Mouse (Mus musculus) forebrain, embryonic 11.5 days (tissue): ENCODE measurements at regions not wholly inside any gene's neighbourhood (a gene's known extent, or its start where the extent isn't known, plus 50 kb on each side); places are given as distances from the start of the nearest gene placed in this dataset.

Experiments used
- ATAC-seq: fragments of 200-750 bp; cut with Nextera tagmentation; replicated peaks from 2 replicates; pipeline ENCODE4 v1.8.0; 2017; ENCODE audit warnings: moderate TSS enrichment; ENCODE audit not compliant: low FRiP score
- DNase-seq: peaks from one replicate; pipeline ENCODE4 v3.0.0-alpha.2; 2017; ENCODE audit warnings: low spot score
- H3K27ac ChIP-seq: fragments of 300-500 bp; sonication (generic); 2 replicates; pipeline ENCODE4 v1.5.1; 2014; ENCODE audit warnings: low read depth, low read length
- H3K27me3 ChIP-seq: fragments of 300-500 bp; sonication (generic); 2 replicates; pipeline ENCODE4 v1.6.1; 2014; ENCODE audit warnings: mild to moderate bottlenecking, low read length, mixed read lengths; ENCODE audit not compliant: control insufficient read depth, insufficient read depth
- H3K36me3 ChIP-seq: fragments of 300-500 bp; sonication (generic); 2 replicates; pipeline ENCODE4 v1.6.1; 2014; ENCODE audit warnings: mild to moderate bottlenecking, low read length, moderate library complexity, mixed read lengths; ENCODE audit not compliant: control insufficient read depth, insufficient read depth
- H3K4me1 ChIP-seq: fragments of 300-500 bp; sonication (generic); replicated peaks from 2 replicates; pipeline ENCODE4 v1.6.1; 2014; ENCODE audit warnings: low read length, mixed read lengths; ENCODE audit not compliant: control insufficient read depth, insufficient read depth
- H3K4me2 ChIP-seq: fragments of 300-500 bp; sonication (generic); 2 replicates; pipeline ENCODE4 v1.6.1; 2014; ENCODE audit warnings: low read depth, mild to moderate bottlenecking, low read length, moderate library complexity, mixed read lengths; ENCODE audit not compliant: severe bottlenecking
- H3K4me3 ChIP-seq: fragments of 300-500 bp; sonication (generic); 2 replicates; pipeline ENCODE4 v1.5.1; 2014; ENCODE audit warnings: low read depth, low read length
- H3K9ac ChIP-seq: fragments of 300-500 bp; sonication (generic); 2 replicates; pipeline ENCODE4 v1.6.1; 2014; ENCODE audit warnings: low read length
- H3K9me3 ChIP-seq: fragments of 300-500 bp; sonication (generic); 2 replicates; pipeline ENCODE4 v1.6.1; 2016; ENCODE audit warnings: low read length, mixed read lengths; ENCODE audit not compliant: control insufficient read depth
- whole genome bisulfite sequencing: fragments of 180-500 bp; shearing (Covaris S2); extraction: QIAGEN DNeasy Blood & Tissue Kit; methylation state at CpG from one replicate; pipeline ENCODE4 v1.1.7; 2014; 5-methylcytosine and 5-hydroxymethylcytosine counted together

DNA sequence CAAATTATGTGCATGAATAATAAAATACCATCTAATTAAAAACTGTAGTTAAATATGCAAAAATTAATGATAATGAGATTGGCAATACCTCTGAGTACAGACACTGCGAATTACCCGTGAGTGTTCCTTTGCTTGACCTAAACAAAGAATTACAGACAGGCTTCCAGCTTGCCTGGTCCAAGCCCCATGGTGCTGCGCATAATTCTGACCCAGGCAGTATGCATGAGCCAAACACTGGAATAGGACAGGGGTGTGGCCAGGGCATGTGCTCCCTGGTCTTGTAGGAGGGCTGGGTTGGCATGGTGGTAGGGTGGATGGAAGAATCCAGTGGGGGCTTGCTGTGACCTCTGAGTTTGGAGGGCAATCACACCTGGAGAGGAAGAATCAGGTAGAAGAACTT lies 172.8 kb upstream of the Irx3 start:
- WGBS: 65% methylated on average over 3 of the region's 3 CpGs
- ATAC-seq (no peak), DNase-seq (no peak)
- H3K9me3 ChIP-seq: no peaks in the 10 kb centered on the region
- H3K4me2 ChIP-seq: peak overlapping the region; percentile 16; the same call in 1 of the 2 replicates
- H3K27me3 ChIP-seq: no peaks in the 10 kb centered on the region; the same call in 1 of the 2 replicates
- H3K4me1 ChIP-seq: no peaks in the 10 kb centered on the region
- H3K4me3 ChIP-seq: no peak overlapping the region
- no peak overlapping the region for H3K27ac ChIP-seq
- H3K36me3 ChIP-seq: no peaks in the 10 kb centered on the region
- H3K9ac ChIP-seq: no peak overlapping the region

DNA sequence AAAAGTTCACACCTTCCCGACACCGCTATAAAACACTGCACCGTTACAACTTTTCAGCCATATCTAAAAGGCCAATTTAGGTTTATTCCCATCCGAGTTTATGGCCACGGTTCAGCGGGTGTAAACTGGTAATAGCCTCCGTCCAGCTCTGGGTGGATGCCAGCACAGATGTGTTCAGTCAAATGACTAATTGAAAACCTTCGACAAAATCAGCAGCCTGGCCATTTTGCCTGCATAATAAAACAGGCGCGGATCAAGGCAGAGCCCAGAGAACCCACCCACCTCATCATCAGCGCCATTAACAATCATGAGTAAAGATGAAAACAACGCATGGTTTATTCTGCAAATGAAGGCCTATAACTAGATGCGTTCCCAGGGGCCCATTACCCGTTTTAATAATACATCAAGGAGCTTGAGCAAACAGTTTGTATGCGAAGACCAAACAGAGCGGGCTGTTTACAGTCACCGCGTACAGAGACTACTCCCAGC lies 172.1 kb upstream of the Irx3 start:
- Histone ChIP-seq H3K9ac (no peak overlapping the region), H3K36me3 (no peaks in the 10 kb centered on the region), H3K27ac (no peak overlapping the region), H3K4me1 (no peaks in the 10 kb centered on the region), H3K27me3 (no peaks in the 10 kb centered on the region; the same call in 1 of the 2 replicates), H3K9me3 (no peaks in the 10 kb centered on the region), H3K4me2 (no peak overlapping the region), H3K4me3 (no peak overlapping the region)
- ATAC-seq (peak; percentile 61; the same call in 1 of the 2 replicates), DNase-seq (no peak)
- 56% methylated on average over 18 of the region's 18 CpGs for WGBS

DNA sequence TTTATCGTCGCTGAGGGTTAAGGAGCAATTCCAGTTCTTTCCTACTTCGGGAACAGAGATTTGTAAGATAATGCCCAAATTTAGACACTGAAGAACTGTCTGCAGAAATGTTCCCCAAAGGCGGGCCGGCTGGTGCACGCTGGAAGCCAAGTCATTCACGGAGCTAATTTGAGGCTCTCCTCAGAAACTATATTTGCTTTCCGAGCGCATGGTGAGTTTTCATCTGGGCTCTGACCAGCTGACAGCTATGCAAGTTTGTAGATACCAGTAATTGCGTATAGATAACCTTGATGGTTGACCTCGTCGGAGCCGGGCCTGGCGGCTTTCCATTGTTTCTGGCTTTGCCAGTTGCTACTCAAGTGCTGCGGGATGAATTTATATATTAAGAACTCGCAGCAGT lies 165.5 kb upstream of the Irx3 start:
- ATAC-seq: no peak
- WGBS: 81% methylated on average over 16 of the region's 16 CpGs
- no peak overlapping the region for H3K27ac ChIP-seq

GRCm38 (mm10) chr8:91966891-91967370 lies 165.1 kb upstream of the Irx3 start:
- Histone ChIP-seq H3K27me3 (no peaks in the 10 kb centered on the region), H3K9me3 (no peaks in the 10 kb centered on the region), H3K27ac (no peak overlapping the region), H3K4me3 (no peak overlapping the region), H3K4me2 (no peak overlapping the region), H3K4me1 (no peaks in the 10 kb centered on the region), H3K36me3 (no peaks in the 10 kb centered on the region), H3K9ac (no peak overlapping the region)
- DNase-seq (no peak), ATAC-seq (no peak)
- 59% methylated on average over 19 of the region's 19 CpGs for WGBS

More for the DNA sequence above, 165.5 kb upstream of the Irx3 start:
- H3K4me1 ChIP-seq: no peaks in the 10 kb centered on the region
- H3K36me3 ChIP-seq: no peaks in the 10 kb centered on the region
- no peak overlapping the region for H3K9ac ChIP-seq
- H3K4me3 ChIP-seq: no peak overlapping the region
- H3K4me2 ChIP-seq: no peak overlapping the region
- no peak for DNase-seq
- H3K27me3 ChIP-seq: no peaks in the 10 kb centered on the region
- no peaks in the 10 kb centered on the region for H3K9me3 ChIP-seq

DNA sequence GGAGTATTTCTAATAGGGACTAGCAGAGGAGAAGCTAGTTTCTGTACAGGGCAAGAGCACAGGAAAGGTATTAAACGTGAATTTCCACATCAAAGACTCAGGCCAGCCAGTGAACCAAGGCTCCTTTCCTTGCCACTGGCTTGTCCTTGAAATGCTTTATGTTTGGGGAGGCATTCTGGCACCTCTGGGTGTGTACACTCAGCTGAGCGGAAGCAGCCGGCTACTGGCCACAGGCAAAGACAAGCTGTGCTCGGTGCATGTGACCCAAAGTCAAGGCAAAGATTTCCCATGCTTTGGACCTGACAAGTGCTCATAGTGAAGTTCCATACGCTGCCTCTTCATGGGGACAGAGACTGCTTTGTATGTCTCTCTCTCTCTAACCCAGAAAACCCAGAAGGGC lies 159.8 kb upstream of the Irx3 start:
- H3K4me3 ChIP-seq: no peak overlapping the region
- no peak overlapping the region for H3K4me2 ChIP-seq
- H3K36me3 ChIP-seq: no peaks in the 10 kb centered on the region
- no peaks in the 10 kb centered on the region for H3K27me3 ChIP-seq
- WGBS: 83% methylated on average over 5 of the region's 5 CpGs
- no peaks in the 10 kb centered on the region for H3K9me3 ChIP-seq
- H3K27ac ChIP-seq: no peak overlapping the region
- H3K4me1 ChIP-seq: no peaks in the 10 kb centered on the region
- DNase-seq (no peak), ATAC-seq (no peak)
- H3K9ac ChIP-seq: no peak overlapping the region

- Histone ChIP-seq H3K4me1 (no peaks in the 10 kb centered on the region), H3K36me3 (no peaks in the 10 kb centered on the region), H3K4me2 (no peak overlapping the region), H3K27ac (no peak overlapping the region), H3K9me3 (no peaks in the 10 kb centered on the region), H3K27me3 (no peaks in the 10 kb centered on the region; the same call in 1 of the 2 replicates), H3K9ac (no peak overlapping the region), H3K4me3 (no peak overlapping the region)
- WGBS: 92% methylated on average over 6 of the region's 6 CpGs
- DNase-seq (no peak), ATAC-seq (no peak)
Observed at GRCm38 (mm10) chr8:91955170-91955569, 153.3 kb upstream of the Irx3 start.

DNA sequence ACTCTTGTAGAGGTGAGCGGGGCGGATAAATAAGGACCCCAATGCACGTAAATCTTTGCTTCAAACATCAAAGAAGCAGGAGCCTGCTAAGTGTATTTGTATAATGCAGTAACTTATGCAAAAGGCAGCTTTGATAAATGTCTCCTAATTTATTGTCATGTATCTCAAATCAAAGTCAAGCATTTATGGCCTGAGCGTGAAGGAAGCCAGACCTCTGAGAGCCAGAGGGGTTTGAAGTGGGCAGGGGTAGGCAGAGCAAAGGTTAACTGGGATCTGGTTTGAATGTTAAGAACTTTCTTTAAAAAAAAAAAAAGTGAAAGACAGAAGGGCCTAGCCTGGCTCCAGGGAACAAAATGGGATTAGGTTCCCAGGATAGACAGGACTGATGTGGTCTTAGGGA lies 151.1 kb upstream of the Irx3 start:
- 91% methylated on average over 4 of the region's 4 CpGs for WGBS
- ATAC-seq: no peak
- H3K9me3 ChIP-seq: no peaks in the 10 kb centered on the region

DNA sequence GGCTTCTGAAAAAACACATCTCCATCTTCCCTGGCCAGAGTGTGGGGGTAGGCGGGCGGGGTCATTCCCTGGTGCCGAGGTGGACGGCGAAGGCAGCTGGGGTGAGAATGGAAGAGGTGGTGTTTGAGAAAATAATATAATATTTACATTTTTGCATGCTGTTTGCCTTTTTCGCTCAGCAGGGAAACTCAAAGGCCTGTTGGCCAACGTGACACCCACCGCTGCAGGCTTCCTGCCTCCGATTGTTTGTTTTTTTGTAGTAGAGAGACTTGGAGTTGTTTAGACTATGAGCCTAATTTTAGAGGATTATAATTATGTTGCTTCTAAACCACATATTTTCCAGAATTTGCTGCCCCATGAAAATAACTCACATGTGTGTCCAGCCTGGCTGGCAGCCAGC lies 147.2 kb upstream of the Irx3 start:
- ATAC-seq: no peak
- DNase-seq: no peak
- no peaks in the 10 kb centered on the region for H3K4me1 ChIP-seq
- H3K27me3 ChIP-seq: no peaks in the 10 kb centered on the region
- H3K9me3 ChIP-seq: no peaks in the 10 kb centered on the region
- no peak overlapping the region for H3K27ac ChIP-seq
- WGBS: 70% methylated on average over 9 of the region's 9 CpGs
- H3K36me3 ChIP-seq: no peaks in the 10 kb centered on the region
- no peak overlapping the region for H3K4me3 ChIP-seq
- no peak overlapping the region for H3K9ac ChIP-seq
- H3K4me2 ChIP-seq: no peak overlapping the region

More for the DNA sequence above, 151.1 kb upstream of the Irx3 start:
- H3K27me3 ChIP-seq: no peaks in the 10 kb centered on the region; the same call in 1 of the 2 replicates
- no peaks in the 10 kb centered on the region for H3K4me1 ChIP-seq
- no peak overlapping the region for H3K4me3 ChIP-seq
- no peak overlapping the region for H3K27ac ChIP-seq
- no peak for DNase-seq
- no peak overlapping the region for H3K9ac ChIP-seq
- no peak overlapping the region for H3K4me2 ChIP-seq
- H3K36me3 ChIP-seq: no peaks in the 10 kb centered on the region

GRCm38 (mm10) chr8:91948173-91948940 lies 146.5 kb upstream of the Irx3 start:
- Histone ChIP-seq H3K9me3 (no peaks in the 10 kb centered on the region), H3K4me3 (no peak overlapping the region), H3K4me1 (no peaks in the 10 kb centered on the region), H3K36me3 (no peaks in the 10 kb centered on the region), H3K27me3 (no peaks in the 10 kb centered on the region), H3K9ac (no peak overlapping the region), H3K27ac (no peak overlapping the region), H3K4me2 (no peak overlapping the region)
- no peak for ATAC-seq
- DNase-seq: no peak
- 61% methylated on average over 18 of the region's 18 CpGs for WGBS
